In genomic region chr12:87195069-87195468, GRCm38 (mm10) we compare ENCODE assay signal across 35 mouse cellular contexts. TPM values are rescaled to one million over a fixed set of nuclear protein-coding genes. Genes with fewer than 3 reads are reported as not detected.
"Had no signal": no experiment of that assay in that cellular context is flagged by ENCODE, and none has a peak within 500 bp of the region (broad histone marks: within the 10 kb centered on the region; RNA-seq: fewer than 3 reads in every experiment).

No protein-coding gene starts in this region.

- H3K27me3 ChIP-seq: limb, embryonic 12.5 days; limb, embryonic 13.5 days; limb, embryonic 15.5 days; lung, embryonic 15.5 days; megakaryocyte, embryonic 14.5 days; midbrain, embryonic 12.5 days; midbrain, embryonic 13.5 days; midbrain, embryonic 15.5 days; neural tube, embryonic 12.5 days had no signal

- H3K4me3 ChIP-seq: limb, embryonic 10.5 days; limb, embryonic 12.5 days; limb, embryonic 13.5 days; limb, embryonic 15.5 days; liver, embryonic 12.5 days; liver, embryonic 13.5 days; liver, embryonic 15.5 days; lung, embryonic 15.5 days; megakaryocyte, embryonic 14.5 days; midbrain, embryonic 10.5 days; midbrain, embryonic 12.5 days; midbrain, embryonic 13.5 days; midbrain, embryonic 15.5 days; myocyte; neural tube, embryonic 12.5 days had no signal

- H3K36me3 ChIP-seq: limb, embryonic 10.5 days; limb, embryonic 12.5 days; limb, embryonic 13.5 days; limb, embryonic 15.5 days; liver, embryonic 12.5 days; liver, embryonic 13.5 days; liver, embryonic 15.5 days; lung, embryonic 15.5 days; midbrain, embryonic 10.5 days; midbrain, embryonic 12.5 days; midbrain, embryonic 13.5 days; midbrain, embryonic 15.5 days; neural tube, embryonic 12.5 days had no signal

- H3K9me3 ChIP-seq: limb, embryonic 10.5 days; limb, embryonic 12.5 days; limb, embryonic 13.5 days; limb, embryonic 15.5 days; liver, embryonic 12.5 days; liver, embryonic 13.5 days; liver, embryonic 15.5 days; lung, embryonic 15.5 days; megakaryocyte, embryonic 14.5 days; midbrain, embryonic 10.5 days; midbrain, embryonic 12.5 days; midbrain, embryonic 13.5 days; midbrain, embryonic 15.5 days; neural tube, embryonic 12.5 days had no signal

- H3K27ac ChIP-seq: limb, embryonic 10.5 days; limb, embryonic 12.5 days; limb, embryonic 13.5 days; limb, embryonic 15.5 days; liver, embryonic 12.5 days; liver, embryonic 13.5 days; liver, embryonic 14.5 days; liver, embryonic 15.5 days; lung, embryonic 15.5 days; macrophage; midbrain, embryonic 10.5 days; midbrain, embryonic 12.5 days; midbrain, embryonic 13.5 days; midbrain, embryonic 15.5 days; neural tube, embryonic 12.5 days had no signal

- ATAC-seq: liver, embryonic 12.5 days; liver, postnatal 0 days; lung, postnatal 0 days; midbrain, embryonic 13.5 days; midbrain, embryonic 15.5 days; midbrain, embryonic 16.5 days had no signal

- H3K4me2 ChIP-seq: limb, embryonic 12.5 days; limb, embryonic 13.5 days; limb, embryonic 15.5 days; liver, embryonic 11.5 days; liver, embryonic 12.5 days; liver, embryonic 13.5 days; liver, embryonic 15.5 days; lung, embryonic 14.5 days; lung, embryonic 15.5 days; midbrain, embryonic 11.5 days; midbrain, embryonic 12.5 days; midbrain, embryonic 13.5 days; midbrain, embryonic 15.5 days; neural tube, embryonic 12.5 days had no signal

- DNase-seq: left cerebral cortex, postnatal 4 days; liver; liver, embryonic 13.5 days; liver, postnatal 0 days; lung, adult 18-20 months; lung, adult 2 months; lung, embryonic 14.5 days; lung, postnatal 10 days; lung, postnatal 14 days; lung, postnatal 36 days; lung, postnatal 4 days; midbrain, embryonic 14.5 days had no signal

- H3K9ac ChIP-seq: limb, embryonic 12.5 days; limb, embryonic 13.5 days; limb, embryonic 15.5 days; liver, embryonic 12.5 days; liver, embryonic 13.5 days; liver, embryonic 14.5 days; liver, embryonic 15.5 days; liver, postnatal 0 days; lung, embryonic 14.5 days; lung, embryonic 15.5 days; midbrain, embryonic 12.5 days; midbrain, embryonic 13.5 days; midbrain, embryonic 15.5 days; neural tube, embryonic 12.5 days had no signal

RNA-seq across cellular contexts. Expression of gene Samd15, which starts 4.5 kb away (rescaled TPM):
- total RNA-seq: liver, adult 2 months; megakaryocyte-erythroid progenitor cell, adult 5-6 weeks; monocyte, adult 5-6 weeks had no signal
- polyA plus RNA-seq: liver, adult 2 months; lung, adult 2 months had no signal

RNA-seq across cellular contexts. Expression of gene Noxred1, which starts 43.5 kb away (rescaled TPM):
- total RNA-seq: liver, adult 2 months; megakaryocyte-erythroid progenitor cell, adult 5-6 weeks had no signal
